Mouse (Mus musculus) B cell, adult (primary cell): ENCODE results near the gene Olfr419. TPM values are rescaled to one million over a fixed set of nuclear protein-coding genes. Genes with fewer than 3 reads are reported as not detected.

Source experiments
- total RNA-seq: library from RNA; stranded (reverse); gene quantifications from 4 replicates; pipeline ENCODE4 v1.2.4, GENCODE M21; 2023; ENCODE audit not compliant: inconsistent age

Olfr419 gene
- total RNA-seq = not detected in 4 replicates

DNA sequence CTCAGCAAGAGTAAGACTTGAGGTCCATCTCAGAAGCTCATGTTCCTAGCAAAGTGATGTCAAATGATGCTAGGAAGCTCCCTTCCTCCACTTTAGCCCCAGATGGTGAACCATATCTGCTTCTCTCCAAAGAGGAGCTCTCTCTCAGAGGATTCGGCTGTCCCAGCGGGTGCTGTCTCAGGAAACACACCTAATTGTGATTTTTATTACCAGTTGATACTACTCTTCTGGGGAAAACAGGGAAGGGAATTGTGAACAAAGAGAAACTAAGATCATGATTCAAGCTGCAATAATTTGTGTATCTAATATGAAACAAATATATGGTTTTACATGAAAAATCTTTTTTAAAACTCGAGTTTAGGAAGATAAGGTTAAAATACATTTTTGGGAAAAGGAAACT is at the start of gene Olfr419:
Gene Olfr419, minus strand, starts transcription at position 101 of the 400 bp plus-strand sequence.

Other genes starting within 250 kb of the Olfr419 start
- gene Ifi205, start 220.3 kb downstream of the Olfr419 start, total RNA-seq = 5.7 to 11.8 TPM (median 6.6 TPM) in 4 replicates
- 0.18 to 0.35 TPM (median 0.28 TPM) in 4 replicates for gene Olfr433, start 211.4 kb downstream of the Olfr419 start, total RNA-seq
- not detected in 4 replicates for gene Olfr432, start 202.9 kb downstream of the Olfr419 start, total RNA-seq
- gene Olfr430, start 185.5 kb downstream of the Olfr419 start, total RNA-seq = not detected in 4 replicates
- not detected in 4 replicates for gene Olfr429, start 167.7 kb downstream of the Olfr419 start, total RNA-seq
- gene Olfr427, start 155.2 kb downstream of the Olfr419 start, total RNA-seq = not detected in 4 replicates
- not detected in 4 replicates for gene Olfr231, start 130.9 kb downstream of the Olfr419 start, total RNA-seq
- gene Olfr424, start 120.5 kb downstream of the Olfr419 start, total RNA-seq = not detected in 4 replicates
- gene Olfr420, start 96.4 kb downstream of the Olfr419 start, total RNA-seq = not detected in 4 replicates
- 0.16 TPM in 1 of 4 replicates, not detected in the others for gene Spta1, start 79.3 kb downstream of the Olfr419 start, total RNA-seq
- gene Mptx1, start 78.5 kb upstream of the Olfr419 start, total RNA-seq = not detected in 4 replicates
- not detected in 4 replicates for gene Olfr417, start 113.1 kb upstream of the Olfr419 start, total RNA-seq
- gene Olfr248, start 139.0 kb upstream of the Olfr419 start, total RNA-seq = not detected in 4 replicates
- not detected in 4 replicates for gene Olfr414, start 172.0 kb upstream of the Olfr419 start, total RNA-seq
- not detected in 4 replicates for gene Olfr220, start 190.0 kb upstream of the Olfr419 start, total RNA-seq
- 0.38 to 0.69 TPM (median 0.46 TPM) in 4 replicates for gene Fmn2, start 249.8 kb upstream of the Olfr419 start, total RNA-seq